Mouse (Mus musculus): ENCODE data around the gene Nudt16l1. TPM values are rescaled to one million over a fixed set of nuclear protein-coding genes. Genes with fewer than 3 reads are reported as not detected.

The Nudt16l1 gene
- polyA plus RNA-seq, 1 experiment from 2014 or later, result 161 TPM

DNA sequence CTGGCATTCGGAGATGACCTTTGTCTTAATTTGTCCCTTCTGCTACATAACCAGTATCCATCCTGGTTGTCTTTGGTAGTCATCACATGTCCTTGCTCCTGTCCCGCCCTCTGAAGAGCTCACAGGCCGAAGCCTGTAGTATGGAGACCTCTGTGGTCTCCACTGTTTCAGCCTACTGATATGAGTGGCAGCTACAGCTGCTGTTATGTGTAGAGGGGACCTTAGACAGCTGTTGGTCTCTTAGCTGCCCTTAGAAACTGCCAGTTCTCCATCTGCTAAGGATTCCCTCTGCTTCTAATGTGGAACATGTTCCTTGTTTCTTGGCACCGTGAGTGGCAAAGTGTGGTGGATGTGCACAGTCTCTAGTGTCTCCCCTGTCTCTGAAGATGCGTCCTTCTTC lies 14.6 kb upstream of the Nudt16l1 start:
- Histone ChIP-seq H3K4me1 (ENCODE audit: control insufficient read depth, insufficient read depth, low read length) (no peaks in the 10 kb centered on the region), H3K4me3 (ENCODE audit: low read depth, low read length) (no peak overlapping the region), H3K9me3 (ENCODE audit: control insufficient read depth, low read depth, low read length) (no peaks in the 10 kb centered on the region), H3K9ac (replicated peaks; ENCODE audit: low read depth, low read length) (no peak overlapping the region), H3K27me3 (ENCODE audit: control insufficient read depth, insufficient read depth, low read length) (no peaks in the 10 kb centered on the region), H3K36me3 (ENCODE audit: control insufficient read depth, insufficient read depth, low read length) (peaks cover 62% of the 10 kb centered on the region), H3K27ac (ENCODE audit: low read length) (no peak overlapping the region), H3K4me2 (replicated peaks; ENCODE audit: low read depth, low read length) (no peak overlapping the region)
- 89% methylated on average over 5 of the region's 5 CpGs for WGBS
- no peak for ATAC-seq (ENCODE audit: insufficient number of reproducible peaks, insufficient read depth, low FRiP score, low read depth)

- Histone ChIP-seq H3K4me3 (ENCODE audit: low read depth, low read length) (no peak overlapping the region), H3K9me3 (ENCODE audit: control insufficient read depth, low read depth, low read length) (no peaks in the 10 kb centered on the region), H3K27me3 (ENCODE audit: control insufficient read depth, insufficient read depth, low read length) (no peaks in the 10 kb centered on the region), H3K27ac (ENCODE audit: low read length) (no peak overlapping the region), H3K9ac (replicated peaks; ENCODE audit: low read depth, low read length) (no peak overlapping the region), H3K4me2 (replicated peaks; ENCODE audit: low read depth, low read length) (no peak overlapping the region), H3K36me3 (ENCODE audit: control insufficient read depth, insufficient read depth, low read length) (peaks cover 85% of the 10 kb centered on the region), H3K4me1 (ENCODE audit: control insufficient read depth, insufficient read depth, low read length) (no peaks in the 10 kb centered on the region)
- WGBS, result 93% methylated on average over 7 of the region's 7 CpGs
- no peak for ATAC-seq (ENCODE audit: insufficient number of reproducible peaks, insufficient read depth, low FRiP score, low read depth)
Observed at GRCm38 (mm10) chr16:4927967-4928366, 10.6 kb upstream of the Nudt16l1 start.

DNA sequence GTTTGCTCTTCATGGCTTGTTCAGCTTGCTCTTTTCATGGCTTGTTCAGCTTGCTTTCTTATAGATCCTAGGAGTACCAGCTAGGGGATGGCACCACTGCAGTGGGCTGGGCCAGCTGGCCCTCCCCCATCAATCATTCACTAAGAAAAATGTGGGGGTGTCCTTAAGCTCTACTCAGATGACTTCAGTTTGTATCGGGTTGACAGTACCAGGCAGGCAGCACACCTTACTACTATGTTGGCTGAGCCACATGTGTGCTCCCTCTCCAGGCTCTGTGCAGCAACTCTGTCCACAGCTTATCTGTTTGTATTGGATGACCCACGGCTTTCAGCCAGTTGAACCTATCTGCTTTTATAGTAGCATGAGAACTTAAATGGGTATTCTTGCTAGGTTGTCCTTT lies 10.1 kb upstream of the Nudt16l1 start:
- Histone ChIP-seq H3K36me3 (ENCODE audit: control insufficient read depth, insufficient read depth, low read length) (peaks cover 84% of the 10 kb centered on the region), H3K4me1 (ENCODE audit: control insufficient read depth, insufficient read depth, low read length) (no peaks in the 10 kb centered on the region), H3K27ac (ENCODE audit: low read length) (no peak overlapping the region), H3K4me3 (ENCODE audit: low read depth, low read length) (no peak overlapping the region), H3K27me3 (ENCODE audit: control insufficient read depth, insufficient read depth, low read length) (no peaks in the 10 kb centered on the region), H3K9ac (replicated peaks; ENCODE audit: low read depth, low read length) (no peak overlapping the region), H3K9me3 (ENCODE audit: control insufficient read depth, low read depth, low read length) (no peaks in the 10 kb centered on the region), H3K4me2 (replicated peaks; ENCODE audit: low read depth, low read length) (no peak overlapping the region)
- no peak; the same call in 1 of the 2 replicates for ATAC-seq (ENCODE audit: insufficient number of reproducible peaks, insufficient read depth, low FRiP score, low read depth)
- 63% methylated on average over 2 of the region's 2 CpGs for WGBS

DNA sequence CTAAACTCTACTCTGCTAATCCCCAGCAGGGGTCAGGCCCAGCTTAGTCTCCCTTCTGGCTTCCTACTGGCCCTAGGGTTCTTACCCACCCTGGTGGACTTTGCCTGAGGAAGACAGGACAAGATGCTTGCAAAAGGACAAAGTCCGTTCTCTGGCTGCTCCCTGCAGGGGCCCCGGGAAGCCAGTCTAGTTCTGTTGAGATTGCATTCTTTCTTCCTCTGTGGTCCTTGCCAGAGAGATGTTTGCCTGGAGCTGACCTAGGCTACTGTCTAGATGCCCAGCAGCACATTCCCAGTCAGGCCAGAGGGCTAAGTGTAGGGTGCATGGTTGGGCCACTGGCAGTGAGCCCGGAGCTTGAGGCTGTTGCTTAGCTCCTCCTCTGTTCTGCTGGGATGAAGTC lies 6.1 kb upstream of the Nudt16l1 start:
- no peaks in the 10 kb centered on the region for H3K27me3 ChIP-seq (ENCODE audit: control insufficient read depth, insufficient read depth, low read length)
- 88% methylated on average over 3 of the region's 3 CpGs for WGBS
- peaks cover 79% of the 10 kb centered on the region for H3K36me3 ChIP-seq (ENCODE audit: control insufficient read depth, insufficient read depth, low read length)
- no peaks in the 10 kb centered on the region for H3K9me3 ChIP-seq (ENCODE audit: control insufficient read depth, low read depth, low read length)
- no peak for ATAC-seq (ENCODE audit: insufficient number of reproducible peaks, insufficient read depth, low FRiP score, low read depth)
- no peaks in the 10 kb centered on the region for H3K4me1 ChIP-seq (ENCODE audit: control insufficient read depth, insufficient read depth, low read length)
- no peak overlapping the region for H3K27ac ChIP-seq (ENCODE audit: low read length)
- H3K4me2 ChIP-seq (replicated peaks; ENCODE audit: low read depth, low read length), result no peak overlapping the region
- H3K4me3 ChIP-seq (ENCODE audit: low read depth, low read length), result no peak overlapping the region
- H3K9ac ChIP-seq (replicated peaks; ENCODE audit: low read depth, low read length), result no peak overlapping the region

GRCm38 (mm10) chr16:4935430-4935829 lies 3.1 kb upstream of the Nudt16l1 start:
- no peak overlapping the region for H3K4me2 ChIP-seq (replicated peaks; ENCODE audit: low read depth, low read length)
- H3K9me3 ChIP-seq (ENCODE audit: control insufficient read depth, low read depth, low read length), result no peaks in the 10 kb centered on the region
- H3K4me3 ChIP-seq (ENCODE audit: low read depth, low read length), result no peak overlapping the region
- ATAC-seq (ENCODE audit: insufficient number of reproducible peaks, insufficient read depth, low FRiP score, low read depth), result no peak
- H3K36me3 ChIP-seq (ENCODE audit: control insufficient read depth, insufficient read depth, low read length), result peaks cover 61% of the 10 kb centered on the region
- H3K27me3 ChIP-seq (ENCODE audit: control insufficient read depth, insufficient read depth, low read length), result no peaks in the 10 kb centered on the region
- 95% methylated on average over 31 of the region's 31 CpGs for WGBS
- H3K4me1 ChIP-seq (ENCODE audit: control insufficient read depth, insufficient read depth, low read length), result peaks cover 8% of the 10 kb centered on the region; the same call in 1 of the 2 replicates
- no peak overlapping the region for H3K9ac ChIP-seq (replicated peaks; ENCODE audit: low read depth, low read length)
- H3K27ac ChIP-seq (ENCODE audit: low read length), result no peak overlapping the region

DNA sequence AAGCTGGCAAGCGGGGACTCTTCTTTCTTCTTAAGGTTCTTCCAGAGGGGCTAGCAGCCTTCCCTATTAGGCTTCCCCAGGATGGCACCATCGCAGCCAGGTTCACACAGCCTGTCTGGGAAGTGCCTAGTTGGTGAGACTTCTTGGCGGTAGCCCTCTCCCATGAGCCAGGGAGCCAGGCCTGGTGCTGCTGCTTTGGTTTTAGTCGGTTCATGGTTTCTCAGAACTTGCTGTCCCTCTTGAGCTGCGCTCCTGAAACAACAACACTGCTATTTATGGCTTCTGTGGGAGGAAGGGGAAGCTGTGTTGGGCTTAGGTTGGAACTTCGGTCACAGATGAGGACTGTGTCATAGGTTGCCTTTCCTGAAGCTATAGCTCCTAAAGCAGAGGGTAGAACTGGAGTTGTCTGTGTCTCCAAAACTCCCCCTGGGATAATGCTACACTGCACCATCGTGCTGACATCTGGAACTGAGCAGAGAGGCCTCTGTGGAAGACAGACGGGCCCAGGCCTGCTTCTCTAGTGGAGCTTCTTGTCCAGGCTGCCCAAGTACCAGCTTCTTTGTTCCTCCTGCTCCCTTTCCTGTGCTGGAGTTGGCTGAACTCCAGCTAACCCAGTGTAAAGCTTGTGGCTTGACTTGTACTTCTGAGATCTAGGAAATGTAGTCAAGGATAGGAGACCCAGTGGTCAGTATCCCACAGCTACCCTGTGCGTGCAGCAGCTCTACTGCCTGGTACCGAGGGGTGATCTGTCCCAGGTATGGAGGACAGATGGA lies 2.4 kb upstream of the Nudt16l1 start:
- Histone ChIP-seq H3K4me3 (ENCODE audit: low read depth, low read length) (no peak overlapping the region), H3K36me3 (ENCODE audit: control insufficient read depth, insufficient read depth, low read length) (peaks cover 61% of the 10 kb centered on the region), H3K27ac (ENCODE audit: low read length) (peak overlapping the region; percentile 44; the same call in 1 of the 2 replicates), H3K4me2 (replicated peaks; ENCODE audit: low read depth, low read length) (no peak overlapping the region), H3K27me3 (ENCODE audit: control insufficient read depth, insufficient read depth, low read length) (no peaks in the 10 kb centered on the region), H3K9me3 (ENCODE audit: control insufficient read depth, low read depth, low read length) (no peaks in the 10 kb centered on the region), H3K9ac (replicated peaks; ENCODE audit: low read depth, low read length) (no peak overlapping the region), H3K4me1 (ENCODE audit: control insufficient read depth, insufficient read depth, low read length) (peaks cover 8% of the 10 kb centered on the region; the same call in 1 of the 2 replicates)
- no peak for ATAC-seq (ENCODE audit: insufficient number of reproducible peaks, insufficient read depth, low FRiP score, low read depth)
- 90% methylated on average over 10 of the region's 10 CpGs for WGBS

DNA sequence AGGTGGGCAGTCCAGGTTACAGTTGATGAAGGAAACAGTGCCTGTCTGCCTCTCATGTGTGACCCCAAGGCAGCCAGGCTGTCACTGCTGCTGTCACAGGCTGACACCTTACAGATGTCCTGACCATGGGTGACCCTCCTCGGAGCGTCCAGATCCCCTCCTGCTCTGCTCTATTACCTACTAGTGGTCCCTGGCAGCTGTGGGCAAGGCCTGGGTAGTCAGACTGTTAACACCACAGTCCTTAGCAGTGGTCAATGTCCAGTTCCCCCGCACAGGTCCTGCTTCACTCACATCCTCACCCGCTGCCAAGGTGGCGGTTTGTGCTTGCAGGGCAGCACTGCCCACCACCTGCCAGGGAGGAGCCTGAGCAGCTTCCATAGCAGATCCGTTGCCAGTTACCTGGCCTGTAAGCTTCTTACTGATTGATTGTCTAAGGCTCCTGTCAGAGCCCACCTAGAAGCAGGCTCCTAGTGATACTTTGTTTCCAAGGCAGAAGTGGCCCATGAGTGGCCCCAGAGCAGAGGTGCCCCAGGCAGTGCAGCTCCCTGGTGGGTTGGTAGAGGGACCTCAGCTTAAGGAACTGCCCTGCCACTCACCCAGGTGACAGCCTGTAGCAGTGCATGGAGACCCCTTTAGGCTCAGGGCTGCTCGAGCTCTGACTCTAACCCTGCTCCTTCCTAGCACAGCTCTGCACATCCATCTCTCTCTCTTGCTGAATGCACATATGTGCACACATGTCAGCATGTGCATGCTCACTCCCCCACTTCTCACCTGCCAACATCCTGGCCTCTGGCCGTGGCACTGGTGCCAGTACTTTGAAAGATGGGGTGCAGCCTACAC lies 990 bp upstream of the Nudt16l1 start:
- Histone ChIP-seq H3K9me3 (ENCODE audit: control insufficient read depth, low read depth, low read length) (no peaks in the 10 kb centered on the region), H3K9ac (replicated peaks; ENCODE audit: low read depth, low read length) (no peak overlapping the region), H3K36me3 (ENCODE audit: control insufficient read depth, insufficient read depth, low read length) (peaks cover 63% of the 10 kb centered on the region), H3K27me3 (ENCODE audit: control insufficient read depth, insufficient read depth, low read length) (no peaks in the 10 kb centered on the region), H3K27ac (ENCODE audit: low read length) (no peak overlapping the region), H3K4me3 (ENCODE audit: low read depth, low read length) (no peak overlapping the region), H3K4me1 (ENCODE audit: control insufficient read depth, insufficient read depth, low read length) (peaks cover 8% of the 10 kb centered on the region; the same call in 1 of the 2 replicates), H3K4me2 (replicated peaks; ENCODE audit: low read depth, low read length) (no peak overlapping the region)
- WGBS, result 85% methylated on average over 8 of the region's 8 CpGs
- no peak for ATAC-seq (ENCODE audit: insufficient number of reproducible peaks, insufficient read depth, low FRiP score, low read depth)

DNA sequence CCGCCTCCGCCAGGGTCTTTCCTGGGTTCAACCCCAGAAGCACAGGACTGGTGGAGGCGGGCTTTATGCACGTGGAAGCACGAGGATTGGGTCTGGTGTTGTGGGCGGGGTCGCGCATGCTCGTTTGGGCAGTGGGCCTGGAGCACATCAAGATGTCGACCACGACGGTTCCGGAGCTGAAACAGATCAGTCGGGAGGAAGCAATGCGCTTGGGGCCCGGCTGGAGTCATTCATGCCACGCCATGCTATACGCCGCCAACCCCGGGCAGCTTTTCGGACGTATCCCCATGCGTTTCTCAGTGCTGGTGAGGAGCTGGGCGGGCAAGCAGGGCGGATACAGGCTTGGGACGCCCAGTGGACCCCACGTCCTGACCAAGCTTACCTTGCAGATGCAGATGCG lies 428 bp downstream of the Nudt16l1 start:
- under 1% methylated on average over 28 of the region's 28 CpGs for WGBS
- peak overlapping the region; percentile 82 for H3K4me2 ChIP-seq (replicated peaks; ENCODE audit: low read depth, low read length)
- H3K36me3 ChIP-seq (ENCODE audit: control insufficient read depth, insufficient read depth, low read length), result peaks cover 66% of the 10 kb centered on the region

More for the DNA sequence above, 428 bp downstream of the Nudt16l1 start:
- peak; percentile 95 for ATAC-seq (ENCODE audit: insufficient number of reproducible peaks, insufficient read depth, low FRiP score, low read depth)
- Histone ChIP-seq H3K4me3 (ENCODE audit: low read depth, low read length) (peak overlapping the region; percentile 67), H3K4me1 (ENCODE audit: control insufficient read depth, insufficient read depth, low read length) (peaks cover 8% of the 10 kb centered on the region; the same call in 1 of the 2 replicates), H3K9me3 (ENCODE audit: control insufficient read depth, low read depth, low read length) (no peaks in the 10 kb centered on the region), H3K27me3 (ENCODE audit: control insufficient read depth, insufficient read depth, low read length) (no peaks in the 10 kb centered on the region), H3K9ac (replicated peaks; ENCODE audit: low read depth, low read length) (peak overlapping the region; percentile 60), H3K27ac (ENCODE audit: low read length) (peak overlapping the region; percentile 75; the same call in 1 of the 2 replicates)
